Mouse (Mus musculus): ENCODE data around the gene Oaz3.

The Oaz3 gene

DNA sequence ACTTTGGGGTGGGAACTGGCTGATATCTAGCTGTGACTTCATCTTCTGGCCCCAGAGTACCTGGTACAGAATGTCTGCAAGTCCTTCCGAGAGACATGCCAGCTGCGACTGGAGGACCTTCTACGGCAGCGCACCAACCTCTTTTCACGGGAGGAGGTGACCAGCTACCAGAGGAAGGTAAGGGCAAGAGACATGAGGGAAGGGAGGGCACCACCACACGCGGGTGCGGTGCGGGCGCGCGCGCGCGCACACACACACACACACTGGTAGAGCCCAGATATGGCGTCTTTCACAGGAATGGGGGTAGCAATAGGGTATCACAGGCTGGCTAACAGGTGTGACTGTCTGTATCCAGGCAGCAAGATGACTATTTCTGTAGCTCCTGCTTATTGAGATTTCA is 54.3 kb downstream of the Oaz3 start:
- in situ Hi-C loops (cut with MboI, MseI): loop anchor here (25.0 kb wide), 1 partner anchor 1898 kb away; the partner anchor contains the start of gene Fcgr1

DNA sequence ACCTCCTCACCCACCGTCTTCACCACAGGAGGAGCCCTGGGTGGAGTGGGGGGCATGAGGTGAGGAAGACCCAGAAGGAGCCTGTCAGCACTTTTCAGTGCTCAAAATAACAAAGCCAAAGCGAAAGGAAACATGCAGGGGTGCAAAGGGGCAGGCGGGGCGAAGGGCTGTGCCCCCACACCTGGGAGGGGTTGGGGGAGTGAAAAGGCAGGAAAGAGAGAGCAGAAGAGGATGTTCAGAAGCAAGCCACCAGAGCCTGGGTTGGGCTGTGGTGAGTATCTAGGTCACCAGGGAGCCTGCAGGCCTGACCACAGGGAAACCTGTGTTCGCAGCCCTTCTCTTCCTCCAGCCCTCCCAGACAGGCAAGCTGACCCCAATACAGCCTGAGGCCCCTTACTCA is 55.7 kb downstream of the Oaz3 start:
- in situ Hi-C loops (cut with MboI, MseI): loop anchor here (25.0 kb wide), 1 partner anchor 1899 kb away; the partner anchor contains the start of gene Fcgr1

DNA sequence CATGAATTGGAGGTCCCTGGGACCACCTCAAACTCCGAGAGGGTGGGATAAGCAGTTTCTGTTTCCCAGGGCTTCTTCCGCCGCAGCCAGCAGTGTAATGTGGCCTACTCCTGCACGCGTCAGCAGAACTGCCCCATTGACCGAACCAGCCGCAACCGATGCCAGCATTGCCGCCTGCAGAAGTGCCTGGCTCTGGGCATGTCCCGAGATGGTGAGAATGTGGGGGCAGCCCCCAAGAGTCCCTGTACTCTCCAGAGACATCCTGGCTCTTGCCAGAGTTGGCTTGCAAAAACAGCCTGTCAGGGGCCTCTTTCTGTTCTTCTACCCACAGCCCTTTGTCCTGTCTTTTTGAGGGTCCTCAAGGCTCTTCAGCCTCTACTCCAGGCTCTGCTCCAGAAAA is 56.3 kb downstream of the Oaz3 start:
- in situ Hi-C loops (cut with MboI, MseI): loop anchor here (25.0 kb wide), 1 partner anchor 1900 kb away; the partner anchor contains the start of gene Fcgr1

GRCm38 (mm10) chr3:94386671-94387070 is 57.0 kb downstream of the Oaz3 start:
- in situ Hi-C loops (cut with MboI, MseI): loop anchor here (25.0 kb wide), 1 partner anchor 1901 kb away; the partner anchor contains the start of gene Fcgr1

DNA sequence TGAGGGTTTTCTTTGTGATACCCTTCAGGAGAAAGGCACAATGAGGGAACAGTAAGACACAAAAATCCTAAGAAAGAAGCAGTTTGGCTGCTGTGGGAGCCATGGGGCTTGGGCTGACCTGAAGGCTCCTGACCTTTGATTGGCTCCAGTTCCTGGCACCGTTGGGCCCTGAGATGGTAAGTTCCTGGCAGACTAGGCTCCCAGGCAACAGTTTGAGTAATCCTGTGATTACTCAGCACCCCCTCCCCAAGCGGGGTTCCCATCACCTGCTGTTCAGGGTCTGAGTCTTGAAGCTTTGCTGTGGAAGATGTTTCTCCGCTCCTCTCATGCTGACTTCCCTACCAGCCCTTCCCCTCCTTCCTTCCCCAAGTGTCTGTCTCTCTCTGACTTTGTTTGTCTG is 60.2 kb downstream of the Oaz3 start:
- in situ Hi-C loops (cut with MboI, MseI): loop anchor here (25.0 kb wide), 1 partner anchor 1904 kb away; the partner anchor contains the start of gene Fcgr1

Data from regulatory T cell (primary cell).